Mouse (Mus musculus) layer of hippocampus, postnatal 14 days (tissue): ENCODE results near the gene Prr32. TPM values are rescaled to one million over a fixed set of nuclear protein-coding genes. Genes with fewer than 3 reads are reported as not detected.

ENCODE experiments used
- DNase-seq, 2 experiments: peaks; one replicate each; pipeline ENCODE4 v3.0.0; 2021 to 2022; ENCODE audit warnings: low spot score in 2 of 2, mixed read lengths in 1 of 2
- long read RNA-seq, 2 experiments: library from polyadenylated mRNA; stranded (forward); transcript quantifications; one replicate each; pipeline ENCODE4 v2.0.0; 2021
- total RNA-seq, 2 experiments: library from RNA; stranded (reverse); gene quantifications; 2 replicates each; pipeline ENCODE4 v1.2.3; 2021

The Prr32 gene
- total RNA-seq, result 1 to 10 TPM in 1 of 2 experiments, under 1 TPM in 1; 0.69 to 5.9 TPM
- long read RNA-seq, experiment 1, result 0 reads
- long read RNA-seq, experiment 2, partial matches to known transcripts, result 0 of 1 reads
- long read RNA-seq, experiment 2, other reads (novel, unspliced or antisense), result 0 of 1 reads

- no peak for DNase-seq
Measured at GRCm38 (mm10) chrX:45090604-45091003, at the start of gene Prr32. Gene Prr32, plus strand, starts transcription at chrX:45090904.
